Mouse (Mus musculus): ENCODE measurements at regions not wholly inside any gene's neighbourhood (a gene's known extent, or its start where the extent isn't known, plus 50 kb on each side); places are given as distances from the start of the nearest gene placed in this dataset.

GRCm38 (mm10) chr16:52988852-52989397, 535.1 kb upstream of the Alcam start:
- DNase-seq: no peak

GRCm38 (mm10) chr16:52984336-52984735, 530.5 kb upstream of the Alcam start:
- no peak for DNase-seq

- DNase-seq: no peak
These were observed 527.1 kb upstream of the Alcam start for GRCm38 (mm10) chr16:52980995-52981394.

GRCm38 (mm10) chr16:52972811-52973210, 518.9 kb upstream of the Alcam start:
- DNase-seq: no peak

GRCm38 (mm10) chr16:52947679-52948078, 493.8 kb upstream of the Alcam start:
- DNase-seq: no peak

- DNase-seq: no peak
These were observed 480.9 kb upstream of the Alcam start for GRCm38 (mm10) chr16:52934749-52935148.

- DNase-seq: no peak
These were observed 478.1 kb upstream of the Alcam start for GRCm38 (mm10) chr16:52931978-52932377.

GRCm38 (mm10) chr16:52892467-52893255, 438.8 kb upstream of the Alcam start:
- no peak for DNase-seq

- no peak for DNase-seq
These were observed 425.7 kb upstream of the Alcam start for GRCm38 (mm10) chr16:52879463-52880114.

GRCm38 (mm10) chr16:52867833-52868232, 414.0 kb upstream of the Alcam start:
- DNase-seq: no peak

- no peak for DNase-seq
These were observed 409.7 kb upstream of the Alcam start for GRCm38 (mm10) chr16:52863554-52863953.

- DNase-seq: no peak
These were observed 407.4 kb upstream of the Alcam start for GRCm38 (mm10) chr16:52861263-52861662.

GRCm38 (mm10) chr16:52858441-52859209, 404.8 kb upstream of the Alcam start:
- no peak for DNase-seq

GRCm38 (mm10) chr16:52851129-52851528, 397.3 kb upstream of the Alcam start:
- no peak for DNase-seq

- DNase-seq: no peak
These were observed 365.1 kb upstream of the Alcam start for GRCm38 (mm10) chr16:52818976-52819375.

- DNase-seq: no peak
These were observed 357.3 kb upstream of the Alcam start for GRCm38 (mm10) chr16:52811219-52811618.

- DNase-seq: no peak
These were observed 350.5 kb upstream of the Alcam start for GRCm38 (mm10) chr16:52804365-52804764.

GRCm38 (mm10) chr16:52799715-52800392, 346.0 kb upstream of the Alcam start:
- no peak for DNase-seq

- no peak for DNase-seq
These were observed 341.3 kb upstream of the Alcam start for GRCm38 (mm10) chr16:52795184-52795583.

- DNase-seq: no peak
These were observed 336.1 kb upstream of the Alcam start for GRCm38 (mm10) chr16:52789946-52790345.

GRCm38 (mm10) chr16:52747744-52748143, 293.9 kb upstream of the Alcam start:
- DNase-seq: no peak

- no peak for DNase-seq
These were observed 292.3 kb upstream of the Alcam start for GRCm38 (mm10) chr16:52746186-52746585.
